Mouse (Mus musculus) duodenum, adult 2 months (tissue): Measurements from ENCODE around the gene Gba. TPM values are rescaled to one million over a fixed set of nuclear protein-coding genes. Genes with fewer than 3 reads are reported as not detected.

Experiments
- polyA plus RNA-seq: library from polyadenylated mRNA; depleted of rRNA; stranded (reverse); fragments of >200 nt; gene quantifications from 2 replicates; pipeline ENCODE4 v1.2.3, GENCODE M21; 2012; ENCODE audit warnings: low replicate concordance; rRNA removed

Gba gene
- 27.8 and 49.9 TPM in 2 replicates for polyA plus RNA-seq

GRCm38 (mm10) chr3:89202253-89203141, at the start of gene Gba:
Gene Gba, plus strand, starts transcription at chr3:89202928.

GRCm38 (mm10) chr3:89159616-89160344, 42.9 kb upstream of the Gba start, which contains the start of gene Hcn3:
Gene Hcn3, minus strand, starts transcription at chr3:89160196.

GRCm38 (mm10) chr3:89164506-89165267, 38.0 kb upstream of the Gba start, which contains the start of gene Clk2:
Gene Clk2, plus strand, starts transcription at chr3:89164795.

GRCm38 (mm10) chr3:89177242-89178106, 25.3 kb upstream of the Gba start, which contains the start of gene Scamp3:
Gene Scamp3, plus strand, starts transcription at chr3:89177473.

GRCm38 (mm10) chr3:89183058-89183958, 19.4 kb upstream of the Gba start, which contains the start of gene Fam189b:
Gene Fam189b, plus strand, starts transcription at chr3:89183143.

GRCm38 (mm10) chr3:89214681-89215411, 12.1 kb downstream of the Gba start, which contains the start of gene Thbs3:
Gene Thbs3, plus strand, starts transcription at chr3:89215180.

GRCm38 (mm10) chr3:89226900-89227299, 24.2 kb downstream of the Gba start, which contains the start of gene Mtx1:
Gene Mtx1, minus strand, starts transcription at chr3:89227088.

GRCm38 (mm10) chr3:89228836-89229235, 26.1 kb downstream of the Gba start, which contains the start of gene Muc1:
Gene Muc1, plus strand, starts transcription at chr3:89229057.

GRCm38 (mm10) chr3:89245688-89246171, 43.0 kb downstream of the Gba start, which contains the start of gene Krtcap2:
Gene Krtcap2, plus strand, starts transcription at chr3:89245966.

GRCm38 (mm10) chr3:89246261-89247100, 43.8 kb downstream of the Gba start, which contains the start of gene Trim46:
Gene Trim46, minus strand, starts transcription at chr3:89246309.

Other genes with a start within 250 kb of the Gba start
- 51.4 and 58.5 TPM in 2 replicates for gene Rusc1, start 109.6 kb upstream of the Gba start, polyA plus RNA-seq
- gene Gm43738, start 101.8 kb upstream of the Gba start, polyA plus RNA-seq: not detected in 2 replicates
- 58.7 and 73.8 TPM in 2 replicates for gene Fdps, start 101.0 kb upstream of the Gba start, polyA plus RNA-seq
- gene Pklr, start 66.8 kb upstream of the Gba start, polyA plus RNA-seq: 528 and 535 TPM in 2 replicates
- gene Hcn3, start 42.7 kb upstream of the Gba start, polyA plus RNA-seq: 0.38 and 1.6 TPM in 2 replicates
- gene Clk2, start 38.1 kb upstream of the Gba start, polyA plus RNA-seq: 19.8 and 20.8 TPM in 2 replicates
- 128 and 132 TPM in 2 replicates for gene Scamp3, start 25.5 kb upstream of the Gba start, polyA plus RNA-seq
- 26.9 and 30.9 TPM in 2 replicates for gene Fam189b, start 19.8 kb upstream of the Gba start, polyA plus RNA-seq
- 8.4 and 15.4 TPM in 2 replicates for gene Thbs3, start 12.3 kb downstream of the Gba start, polyA plus RNA-seq
- gene Mtx1, start 24.2 kb downstream of the Gba start, polyA plus RNA-seq: 192 and 239 TPM in 2 replicates
- 1.1 and 80.2 TPM in 2 replicates for gene Muc1, start 26.1 kb downstream of the Gba start, polyA plus RNA-seq
- gene Krtcap2, start 43.0 kb downstream of the Gba start, polyA plus RNA-seq: 340 and 345 TPM in 2 replicates
- gene Trim46, start 43.4 kb downstream of the Gba start, polyA plus RNA-seq: 2.8 and 16.7 TPM in 2 replicates
- gene Dpm3, start 56.4 kb downstream of the Gba start, polyA plus RNA-seq: 370 and 590 TPM in 2 replicates
- gene Slc50a1, start 67.6 kb downstream of the Gba start, polyA plus RNA-seq: 90.2 and 159 TPM in 2 replicates
- 59.5 and 87.8 TPM in 2 replicates for gene Efna1, start 78.2 kb downstream of the Gba start, polyA plus RNA-seq
- gene Efna3, start 120.0 kb downstream of the Gba start, polyA plus RNA-seq: 8.2 and 18.7 TPM in 2 replicates
- gene Efna4, start 135.1 kb downstream of the Gba start, polyA plus RNA-seq: 14.7 and 32.5 TPM in 2 replicates
- gene Adam15, start 147.1 kb downstream of the Gba start, polyA plus RNA-seq: 77.9 and 91.6 TPM in 2 replicates
- 2.5 TPM in 2 replicates for gene Dcst2, start 159.0 kb downstream of the Gba start, polyA plus RNA-seq
- 5.1 and 8.6 TPM in 2 replicates for gene Dcst1, start 162.3 kb downstream of the Gba start, polyA plus RNA-seq
- gene Zbtb7b, start 191.8 kb downstream of the Gba start, polyA plus RNA-seq: 153 and 200 TPM in 2 replicates
- gene Lenep, start 199.9 kb downstream of the Gba start, polyA plus RNA-seq: not detected in 2 replicates
- 38.8 and 45.1 TPM in 2 replicates for gene Flad1, start 208.9 kb downstream of the Gba start, polyA plus RNA-seq
- gene Cks1b, start 215.5 kb downstream of the Gba start, polyA plus RNA-seq: 7.2 and 7.6 TPM in 2 replicates
- gene Shc1, start 215.5 kb downstream of the Gba start, polyA plus RNA-seq: 43.8 and 52.6 TPM in 2 replicates
- gene Pygo2, start 227.3 kb downstream of the Gba start, polyA plus RNA-seq: 79.8 and 157 TPM in 2 replicates
- gene Pbxip1, start 233.8 kb downstream of the Gba start, polyA plus RNA-seq: 34.4 and 41.9 TPM in 2 replicates